Mouse (Mus musculus) embryonic facial prominence, embryonic 10.5 days (tissue): ENCODE measurements around the gene Hebp1. TPM values are rescaled to one million over a fixed set of nuclear protein-coding genes. Genes with fewer than 3 reads are reported as not detected.

ENCODE experiments used
- DNase-seq: peaks from one replicate; pipeline ENCODE4 v3.0.0-alpha.2; 2017; ENCODE audit warnings: low spot score
- H3K27ac ChIP-seq: fragments of 300-500 bp; sonication (generic); replicated peaks from 2 replicates; pipeline ENCODE4 v1.5.1; 2016; ENCODE audit warnings: mild to moderate bottlenecking
- H3K27me3 ChIP-seq: fragments of 300-500 bp; sonication (generic); replicated peaks from 2 replicates; pipeline ENCODE4 v1.6.1; 2016; ENCODE audit warnings: low read depth, mild to moderate bottlenecking; ENCODE audit not compliant: poor library complexity, severe bottlenecking
- H3K36me3 ChIP-seq: fragments of 300-500 bp; sonication (generic); replicated peaks from 2 replicates; pipeline ENCODE4 v1.6.1; 2016; ENCODE audit warnings: mild to moderate bottlenecking, moderate library complexity
- H3K4me1 ChIP-seq: fragments of 300-500 bp; sonication (generic); 2 replicates; pipeline ENCODE4 v1.6.1; 2016
- H3K4me3 ChIP-seq: fragments of 300-500 bp; sonication (generic); 2 replicates; pipeline ENCODE4 v1.5.1; 2016; ENCODE audit warnings: mild to moderate bottlenecking, moderate library complexity
- H3K9me3 ChIP-seq: fragments of 300-500 bp; sonication (generic); 2 replicates; pipeline ENCODE4 v1.6.1; 2016; ENCODE audit warnings: mild to moderate bottlenecking
- WGBS: fragments of 180-500 bp; shearing (Covaris S2); methylation state at CpG from one replicate; pipeline ENCODE4 v1.1.7; 2016; 5-methylcytosine and 5-hydroxymethylcytosine counted together
- polyA plus RNA-seq: library from polyadenylated mRNA; unstranded; fragments of >200 nt; fragmentation: Nextera tagmentation; extraction: Ambion mirVana; gene quantifications from 2 replicates; pipeline ENCODE4 v1.2.1, GENCODE M21; 2016

Gene Hebp1
- polyA plus RNA-seq, 1 experiment from 2014 or later = 5.2 TPM

GRCm38 (mm10) chr6:135133486-135133885 is 64.3 kb downstream of the Hebp1 start:
- DNase-seq = no peak

GRCm38 (mm10) chr6:135133086-135133485 is 64.7 kb downstream of the Hebp1 start:
- Histone ChIP-seq H3K4me3 (no peak overlapping the region), H3K36me3 (no peaks in the 10 kb centered on the region), H3K27me3 (no peaks in the 10 kb centered on the region), H3K9me3 (no peaks in the 10 kb centered on the region), H3K27ac (no peak overlapping the region), H3K4me1 (peaks cover 18% of the 10 kb centered on the region)
- WGBS = 90% methylated on average over 7 of the region's 7 CpGs
- DNase-seq = no peak

More at GRCm38 (mm10) chr6:135133486-135133885, 64.3 kb downstream of the Hebp1 start:
- 90% methylated on average over 9 of the region's 9 CpGs for WGBS
- H3K9me3 ChIP-seq = no peaks in the 10 kb centered on the region
- no peaks in the 10 kb centered on the region for H3K27me3 ChIP-seq
- peaks cover 18% of the 10 kb centered on the region for H3K4me1 ChIP-seq
- no peak overlapping the region for H3K4me3 ChIP-seq
- no peak overlapping the region for H3K27ac ChIP-seq
- H3K36me3 ChIP-seq = no peaks in the 10 kb centered on the region

- no peaks in the 10 kb centered on the region for H3K36me3 ChIP-seq
- DNase-seq = no peak
- 73% methylated on average over 5 of the region's 5 CpGs for whole genome bisulfite sequencing
Measured at GRCm38 (mm10) chr6:135124755-135125380, 73.0 kb downstream of the Hebp1 start.

GRCm38 (mm10) chr6:135118183-135118582 is 79.6 kb downstream of the Hebp1 start, which contains the start of gene Gprc5d:
Gene Gprc5d, minus strand, starts transcription at chr6:135118283.
- Histone ChIP-seq H3K27ac (no peak within 1 kb of the TSS), H3K4me3 (no peak within 1 kb of the TSS), H3K4me1 (0 out of 2 replicates have a peak, but pooled peaks cover 1% of the 10 kb centered on the region), H3K9me3 (no peaks in the 10 kb centered on the region), H3K36me3 (no peaks in the 10 kb centered on the region), H3K27me3 (no peaks in the 10 kb centered on the region)
- 89% methylated on average over 5 of the region's 5 CpGs for WGBS
- no peak for DNase-seq

More at GRCm38 (mm10) chr6:135124755-135125380, 73.0 kb downstream of the Hebp1 start:
- no peak overlapping the region for H3K4me3 ChIP-seq
- H3K27me3 ChIP-seq = no peaks in the 10 kb centered on the region
- no peak overlapping the region for H3K27ac ChIP-seq
- no peaks in the 10 kb centered on the region for H3K9me3 ChIP-seq
- H3K4me1 ChIP-seq = 0 out of 2 replicates have a peak, but pooled peaks cover 3% of the 10 kb centered on the region

GRCm38 (mm10) chr6:135116479-135116878 is 81.3 kb downstream of the Hebp1 start:
- H3K4me1 ChIP-seq = 0 out of 2 replicates have a peak, but pooled peaks cover 5% of the 10 kb centered on the region
- WGBS = 92% methylated on average over 8 of the region's 8 CpGs
- H3K27me3 ChIP-seq = 0 out of 2 replicates have a peak, but pooled peaks cover 4% of the 10 kb centered on the region
- H3K9me3 ChIP-seq = no peaks in the 10 kb centered on the region
- no peak overlapping the region for H3K27ac ChIP-seq
- no peak for DNase-seq
- no peak overlapping the region for H3K4me3 ChIP-seq
- H3K36me3 ChIP-seq = no peaks in the 10 kb centered on the region

GRCm38 (mm10) chr6:135113114-135113436 is 84.7 kb downstream of the Hebp1 start:
- WGBS = 32% methylated on average over 6 of the region's 6 CpGs

GRCm38 (mm10) chr6:135112411-135113113 is 85.3 kb downstream of the Hebp1 start:
- 29% methylated on average over 7 of the region's 7 CpGs for WGBS
- Histone ChIP-seq H3K27ac (no peak overlapping the region), H3K27me3 (0 out of 2 replicates have a peak, but pooled peaks cover 4% of the 10 kb centered on the region), H3K36me3 (no peaks in the 10 kb centered on the region), H3K4me3 (no peak overlapping the region), H3K9me3 (no peaks in the 10 kb centered on the region), H3K4me1 (0 out of 2 replicates have a peak, but pooled peaks cover 5% of the 10 kb centered on the region)
- DNase-seq = no peak

More at GRCm38 (mm10) chr6:135113114-135113436, 84.7 kb downstream of the Hebp1 start:
- no peaks in the 10 kb centered on the region for H3K9me3 ChIP-seq
- H3K27ac ChIP-seq = no peak overlapping the region
- 0 out of 2 replicates have a peak, but pooled peaks cover 4% of the 10 kb centered on the region for H3K27me3 ChIP-seq
- H3K36me3 ChIP-seq = no peaks in the 10 kb centered on the region
- no peak for DNase-seq
- H3K4me3 ChIP-seq = no peak overlapping the region
- 0 out of 2 replicates have a peak, but pooled peaks cover 5% of the 10 kb centered on the region for H3K4me1 ChIP-seq

GRCm38 (mm10) chr6:135107014-135107413 is 90.8 kb downstream of the Hebp1 start:
- no peak for DNase-seq
- WGBS = 89% methylated on average over 6 of the region's 6 CpGs

GRCm38 (mm10) chr6:135102736-135103303 is 95.0 kb downstream of the Hebp1 start:
- no peaks in the 10 kb centered on the region for H3K36me3 ChIP-seq
- DNase-seq = no peak
- peaks cover 5% of the 10 kb centered on the region; the same call in 1 of the 2 replicates for H3K27me3 ChIP-seq
- WGBS = 83% methylated on average over 5 of the region's 5 CpGs
- no peak overlapping the region for H3K4me3 ChIP-seq
- H3K27ac ChIP-seq = no peak overlapping the region
- no peaks in the 10 kb centered on the region for H3K9me3 ChIP-seq
- H3K4me1 ChIP-seq = no peaks in the 10 kb centered on the region

More at GRCm38 (mm10) chr6:135107014-135107413, 90.8 kb downstream of the Hebp1 start:
- Histone ChIP-seq H3K4me3 (no peak overlapping the region), H3K27ac (no peak overlapping the region), H3K36me3 (no peaks in the 10 kb centered on the region), H3K27me3 (peaks cover 6% of the 10 kb centered on the region; the same call in 1 of the 2 replicates), H3K9me3 (no peaks in the 10 kb centered on the region), H3K4me1 (no peaks in the 10 kb centered on the region)

- Histone ChIP-seq H3K27ac (no peak overlapping the region), H3K4me1 (no peaks in the 10 kb centered on the region), H3K9me3 (no peaks in the 10 kb centered on the region), H3K36me3 (no peaks in the 10 kb centered on the region), H3K4me3 (no peak overlapping the region), H3K27me3 (peaks cover 5% of the 10 kb centered on the region; the same call in 1 of the 2 replicates)
- DNase-seq = no peak
- WGBS = 76% methylated on average over 15 of the region's 15 CpGs
Measured at GRCm38 (mm10) chr6:135100787-135101472, 96.9 kb downstream of the Hebp1 start.

- 89% methylated on average over 12 of the region's 12 CpGs for WGBS
- no peaks in the 10 kb centered on the region for H3K9me3 ChIP-seq
- H3K27ac ChIP-seq = no peak overlapping the region
- no peak overlapping the region for H3K4me3 ChIP-seq
- DNase-seq = no peak
- H3K36me3 ChIP-seq = no peaks in the 10 kb centered on the region
- H3K27me3 ChIP-seq = peaks cover 7% of the 10 kb centered on the region; the same call in 1 of the 2 replicates
- H3K4me1 ChIP-seq = peaks cover 6% of the 10 kb centered on the region; the same call in 1 of the 2 replicates
Measured at GRCm38 (mm10) chr6:135092798-135093470, 104.9 kb downstream of the Hebp1 start.
